Mouse (Mus musculus): ENCODE results near the gene Wfdc11.
"Not testable (repeated sequence)": the region's sequence is repeated elsewhere in the genome, so short reads cannot be mapped to it uniquely, and the experiment has no call there.

Gene Wfdc11

GRCm38 (mm10) chr2:164673987-164674386 is at the start of gene Wfdc11:
Wfdc11 (minus strand) TSS chr2:164674087.
- no peak for DNase-seq (ENCODE audit: low spot score)

DNA sequence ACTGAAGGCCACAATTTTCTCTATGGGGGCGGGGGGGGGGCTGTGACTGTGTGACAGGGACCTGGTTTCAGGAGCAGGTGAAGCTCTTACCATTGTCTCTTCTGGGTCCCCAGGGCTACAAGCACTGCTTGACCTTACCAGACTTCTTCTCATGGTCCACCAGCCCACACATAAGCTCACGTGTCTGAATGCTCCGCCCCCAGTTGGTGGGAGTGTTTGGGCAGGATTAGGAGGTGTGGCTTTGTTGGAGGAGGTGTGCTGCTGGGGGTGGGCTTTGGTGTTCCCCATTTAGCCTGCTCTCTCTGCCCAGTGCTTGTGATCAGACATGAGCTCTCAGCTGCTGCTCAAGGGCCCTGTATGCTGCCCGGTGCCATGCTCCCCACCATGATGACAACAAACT is 49.4 kb upstream of the Wfdc11 start:
- DNase-seq (ENCODE audit: low spot score) = no peak

- not testable (repeated sequence) for DNase-seq (ENCODE audit: low spot score)
Measured at GRCm38 (mm10) chr2:164716194-164716786, 42.4 kb upstream of the Wfdc11 start.

DNA sequence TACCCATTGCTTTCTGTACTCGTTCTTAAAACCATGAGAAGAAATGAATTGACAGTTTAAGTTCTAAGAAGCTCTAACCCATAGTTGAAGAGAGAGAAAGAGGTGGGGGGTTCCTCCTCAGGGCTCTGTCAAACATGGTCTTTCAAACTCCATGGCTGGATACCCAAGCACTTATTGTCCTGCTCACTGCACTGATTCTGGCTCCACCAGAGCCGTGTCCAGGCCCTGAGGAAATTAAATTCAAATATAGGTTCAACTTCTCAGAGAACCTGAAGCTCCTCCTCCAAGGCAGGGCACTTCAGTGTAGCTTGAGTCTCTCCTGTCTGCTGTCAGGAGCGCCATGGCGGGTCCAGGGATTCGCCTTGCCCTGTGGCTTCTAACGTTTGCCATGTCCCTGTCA is 41.1 kb upstream of the Wfdc11 start, which contains the start of gene Spint5:
Spint5 (plus strand) TSS at position 301 of the 400 bp plus-strand sequence.
- no peak for DNase-seq (ENCODE audit: low spot score)

DNA sequence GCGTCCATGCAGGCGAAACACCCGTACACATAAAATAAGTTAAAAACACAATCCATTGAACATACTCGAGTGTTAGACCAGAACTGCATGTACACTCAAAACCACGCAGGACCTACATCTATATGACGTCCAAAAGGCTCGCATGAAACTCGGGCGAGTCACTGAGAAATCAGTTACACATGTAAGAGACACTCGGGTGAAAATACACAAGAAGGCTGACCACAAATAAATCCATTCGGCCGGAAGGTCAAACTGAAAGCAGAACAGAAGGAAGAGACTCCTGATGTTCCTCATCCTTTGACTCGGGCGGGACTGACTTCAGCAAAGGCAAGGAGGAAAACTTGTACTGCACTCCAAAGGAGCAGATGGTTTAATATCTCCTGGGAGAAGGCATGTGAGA is 32.1 kb upstream of the Wfdc11 start:
- no peak for DNase-seq (ENCODE audit: low spot score)

- DNase-seq (ENCODE audit: low spot score) = no peak
Measured at GRCm38 (mm10) chr2:164705328-164705727, 31.4 kb upstream of the Wfdc11 start.

DNA sequence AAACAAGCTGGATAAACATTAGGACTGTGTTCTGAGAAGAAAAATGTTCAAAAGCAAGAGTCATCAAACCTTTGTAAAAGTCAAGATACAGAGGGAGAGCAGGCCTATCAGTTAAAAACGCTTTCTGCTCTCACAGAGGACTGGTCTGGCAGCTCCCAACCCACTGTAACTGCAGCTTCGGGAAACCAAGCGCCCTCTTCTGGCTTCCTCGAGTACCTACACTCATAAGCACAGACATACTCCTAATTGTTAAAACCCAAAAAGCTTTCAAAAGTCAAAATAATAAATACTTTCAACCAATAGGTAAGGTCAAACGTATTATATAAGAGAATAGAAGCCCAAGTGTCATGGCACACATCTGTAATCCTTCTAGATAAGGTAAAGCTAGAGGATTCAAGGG is 30.3 kb upstream of the Wfdc11 start:
- DNase-seq (ENCODE audit: low spot score) = no peak

GRCm38 (mm10) chr2:164701761-164702160 is 27.9 kb upstream of the Wfdc11 start:
- DNase-seq (ENCODE audit: low spot score) = no peak

- DNase-seq (ENCODE audit: low spot score) = no peak
Measured at GRCm38 (mm10) chr2:164700959-164701358, 27.1 kb upstream of the Wfdc11 start.

DNA sequence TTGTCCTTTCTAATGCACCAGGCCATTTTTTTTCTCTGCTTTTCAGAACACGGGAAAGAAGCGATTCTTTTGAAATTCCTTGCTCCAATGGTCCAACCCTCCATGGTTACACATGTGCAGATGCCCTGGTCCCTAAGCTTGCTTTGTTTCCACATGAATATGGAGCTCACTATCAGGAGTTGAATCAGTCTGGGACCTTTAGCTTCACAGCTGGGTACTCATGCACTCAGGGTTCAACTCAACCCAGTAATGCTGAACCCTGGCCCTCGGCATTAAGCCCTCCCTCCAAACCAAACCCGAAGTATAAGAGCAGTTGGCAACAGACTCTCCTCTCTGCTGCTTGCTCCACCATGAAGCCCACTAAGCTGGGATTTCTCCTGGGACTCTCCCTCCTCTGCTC is 24.3 kb upstream of the Wfdc11 start, which contains the start of gene Spint4:
Spint4 (plus strand) TSS at position 301 of the 400 bp plus-strand sequence.
- DNase-seq (ENCODE audit: low spot score) = no peak

DNA sequence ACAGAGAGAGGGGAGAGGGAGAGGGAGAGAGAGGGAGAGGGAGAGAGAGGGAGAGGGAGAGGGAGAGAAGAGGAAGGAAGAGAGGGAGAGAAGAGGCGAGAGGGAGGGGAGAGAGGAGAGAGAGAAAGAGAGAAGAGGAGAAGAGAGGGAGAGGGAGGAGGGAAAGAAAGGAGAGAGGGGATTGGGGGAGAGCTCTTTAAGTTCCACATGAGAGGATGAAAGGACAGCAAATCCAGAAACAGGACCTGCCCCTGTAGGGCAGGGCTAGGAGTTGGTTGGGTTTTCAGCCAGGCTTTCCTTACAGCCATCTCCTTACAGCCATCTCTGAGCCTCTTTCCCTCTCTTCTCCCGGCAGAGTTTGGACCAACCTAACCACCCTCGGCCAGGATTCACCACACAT is 10.9 kb upstream of the Wfdc11 start, which contains the start of gene Wfdc13:
Wfdc13 (plus strand) TSS at position 301 of the 400 bp plus-strand sequence.
- DNase-seq (ENCODE audit: low spot score) = no peak

DNA sequence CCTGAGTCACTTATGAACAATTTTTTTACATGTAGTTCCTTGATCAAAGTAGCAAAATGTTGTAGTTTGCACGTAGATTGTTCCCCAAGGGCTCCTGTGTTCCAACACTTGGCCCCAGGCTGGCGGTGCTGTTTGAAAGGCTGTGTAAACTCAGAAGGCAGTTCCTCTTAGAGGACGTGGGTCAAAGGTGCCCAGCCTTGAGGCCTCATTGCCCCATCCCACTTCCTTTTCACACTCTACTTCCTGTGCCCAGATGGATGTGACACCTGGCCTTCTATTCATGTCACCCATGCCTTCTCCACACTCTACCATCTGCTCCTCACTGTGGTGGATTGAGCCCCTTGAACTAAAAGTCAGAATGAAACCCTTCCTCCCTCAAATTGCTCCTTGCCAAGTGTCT is 6.0 kb upstream of the Wfdc11 start:
- DNase-seq (ENCODE audit: low spot score) = no peak

DNA sequence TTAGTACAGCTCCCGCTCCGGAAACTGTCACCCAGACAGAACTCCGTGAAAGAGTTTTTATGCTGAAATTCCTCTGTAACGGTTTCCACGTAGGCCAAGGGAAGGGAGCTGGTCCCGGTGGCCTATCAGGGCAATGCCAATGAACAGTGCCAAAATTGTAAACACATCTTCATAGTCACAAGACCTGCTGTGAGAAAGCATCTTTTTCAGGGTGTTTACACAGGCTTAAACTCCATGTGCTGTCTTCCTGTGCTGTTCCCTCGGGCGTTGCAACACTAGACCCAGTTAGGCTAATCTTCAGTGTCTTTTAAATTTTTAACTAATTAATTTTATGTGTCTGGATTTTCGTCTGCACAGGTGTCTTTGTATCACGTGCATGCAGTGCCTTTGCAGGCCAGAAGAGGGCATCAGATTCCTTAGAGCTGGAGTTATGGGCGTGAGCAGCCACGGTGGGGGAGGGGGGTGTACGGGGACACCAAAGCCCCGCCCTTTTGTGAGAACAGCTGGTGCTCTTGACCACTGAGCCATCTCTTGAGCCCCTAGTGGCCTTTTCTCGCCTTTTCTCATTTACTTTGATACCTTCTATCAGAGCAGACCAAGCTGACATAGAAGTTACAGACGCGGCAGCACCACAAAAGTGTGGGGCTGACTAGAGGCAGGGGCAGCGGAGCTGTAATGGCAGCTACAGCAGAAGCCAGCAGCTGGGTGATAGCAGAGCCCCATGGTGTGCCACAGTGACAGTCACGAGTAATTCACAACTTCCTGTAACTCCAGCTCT is 5.2 kb upstream of the Wfdc11 start:
- peak; percentile 56 for DNase-seq (ENCODE audit: low spot score)

DNA sequence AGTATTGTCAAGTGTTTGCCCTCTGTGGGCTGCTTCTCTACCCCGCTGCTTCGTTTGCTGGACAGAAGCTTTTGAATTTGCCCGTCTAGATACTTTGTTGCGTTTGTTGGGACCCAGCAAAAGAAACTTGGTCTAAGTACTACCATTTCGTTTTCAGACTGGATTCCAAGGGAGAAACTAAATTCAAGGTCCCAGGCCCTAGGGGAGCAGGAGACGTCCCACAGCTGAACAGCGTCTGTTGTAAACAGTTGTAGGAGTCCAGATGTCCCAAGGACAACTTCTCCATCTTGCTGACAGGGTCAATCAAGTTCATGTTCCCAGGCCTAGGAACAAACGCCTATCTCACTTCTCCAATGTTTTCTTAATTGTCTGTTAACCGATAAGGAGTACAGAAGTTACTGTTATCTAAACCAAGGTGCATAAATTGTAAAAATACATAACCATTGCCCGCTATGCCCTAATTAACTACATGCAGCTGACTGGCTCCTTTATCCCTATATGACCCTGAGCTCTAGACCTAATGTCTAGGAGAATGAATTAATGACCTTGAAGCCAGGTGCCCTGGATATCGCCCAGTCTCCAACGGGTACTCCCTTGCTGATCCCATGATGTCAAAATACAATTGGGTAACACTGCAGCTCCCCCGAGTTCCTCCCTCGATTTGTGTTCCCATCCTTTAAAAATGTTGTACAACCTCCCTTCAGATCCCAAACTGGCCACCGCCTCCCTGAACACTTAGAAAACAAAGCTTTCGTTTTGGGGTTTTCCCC is 3.2 kb upstream of the Wfdc11 start:
- no peak for DNase-seq (ENCODE audit: low spot score)

DNA sequence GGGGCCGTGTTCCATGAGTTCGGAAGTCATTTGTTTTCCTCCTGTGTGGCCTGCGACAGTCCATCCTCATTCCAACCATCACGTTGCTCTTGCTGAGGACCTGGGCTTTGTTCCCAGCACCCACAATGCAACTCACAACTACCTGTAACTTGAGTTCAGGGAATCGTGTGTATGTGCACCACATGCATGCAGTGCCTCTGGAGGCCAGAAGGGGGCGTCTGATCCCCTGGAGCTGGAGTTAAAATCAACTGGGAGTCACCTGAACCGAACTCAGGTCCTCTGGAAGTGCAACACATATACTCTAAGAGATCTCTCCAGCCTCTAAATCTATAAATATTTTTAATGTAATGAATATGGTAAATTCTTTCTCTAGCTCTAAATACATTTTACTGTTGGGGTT is 2.2 kb upstream of the Wfdc11 start:
- DNase-seq (ENCODE audit: low spot score) = no peak

DNA sequence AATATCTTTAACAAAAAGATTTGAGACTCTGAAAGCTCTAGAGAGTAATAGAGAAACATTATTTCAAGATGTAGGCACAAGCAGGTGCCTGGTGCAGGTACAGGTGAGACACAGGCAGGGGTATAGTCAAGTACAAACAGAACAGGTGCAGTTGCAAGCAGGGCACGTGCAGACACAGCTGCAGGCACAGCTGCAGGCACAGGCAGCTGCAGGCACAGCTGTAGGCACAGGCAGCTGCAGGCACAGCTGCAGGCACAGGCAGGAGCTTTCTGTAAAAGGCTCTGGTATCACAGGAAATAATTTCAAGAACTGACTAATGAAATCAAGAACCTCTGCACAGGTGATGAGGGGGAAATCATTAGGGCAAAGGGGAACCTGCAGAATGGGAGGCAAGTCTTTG is 2.9 kb downstream of the Wfdc11 start:
- no peak for DNase-seq (ENCODE audit: low spot score)

- DNase-seq (ENCODE audit: low spot score) = no peak
Measured at GRCm38 (mm10) chr2:164670261-164670660, 3.6 kb downstream of the Wfdc11 start.

- no peak for DNase-seq (ENCODE audit: low spot score)
Measured at GRCm38 (mm10) chr2:164664851-164665250, 9.0 kb downstream of the Wfdc11 start.

DNA sequence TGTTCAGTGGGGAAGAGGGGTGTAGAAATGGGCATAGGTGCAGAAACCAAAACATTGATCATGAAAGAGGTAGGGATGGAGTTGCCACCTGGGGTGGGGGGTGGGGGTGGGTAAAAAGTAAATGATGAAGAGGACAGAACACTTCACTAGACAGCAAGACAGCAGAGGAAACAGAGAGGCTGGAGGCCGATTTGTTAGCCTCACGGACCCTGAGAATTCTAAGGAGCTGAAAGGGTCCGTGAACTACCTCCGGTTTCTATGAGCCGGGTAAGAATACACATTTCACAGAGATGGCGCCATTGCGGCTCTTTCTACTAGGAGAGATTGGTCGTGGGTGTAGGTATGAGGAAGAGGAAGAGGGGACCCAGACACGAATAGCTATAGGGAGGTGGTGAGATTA is 17.4 kb downstream of the Wfdc11 start, which contains the start of gene Wfdc9:
Wfdc9 (minus strand) TSS at position 101 of the 400 bp plus-strand sequence.
- DNase-seq (ENCODE audit: low spot score) = no peak

GRCm38 (mm10) chr2:164655858-164656257 is 18.0 kb downstream of the Wfdc11 start, which contains the start of gene Wfdc10:
Wfdc10 (plus strand) TSS chr2:164656046.
- peak; percentile 26 for DNase-seq (ENCODE audit: low spot score)

DNA sequence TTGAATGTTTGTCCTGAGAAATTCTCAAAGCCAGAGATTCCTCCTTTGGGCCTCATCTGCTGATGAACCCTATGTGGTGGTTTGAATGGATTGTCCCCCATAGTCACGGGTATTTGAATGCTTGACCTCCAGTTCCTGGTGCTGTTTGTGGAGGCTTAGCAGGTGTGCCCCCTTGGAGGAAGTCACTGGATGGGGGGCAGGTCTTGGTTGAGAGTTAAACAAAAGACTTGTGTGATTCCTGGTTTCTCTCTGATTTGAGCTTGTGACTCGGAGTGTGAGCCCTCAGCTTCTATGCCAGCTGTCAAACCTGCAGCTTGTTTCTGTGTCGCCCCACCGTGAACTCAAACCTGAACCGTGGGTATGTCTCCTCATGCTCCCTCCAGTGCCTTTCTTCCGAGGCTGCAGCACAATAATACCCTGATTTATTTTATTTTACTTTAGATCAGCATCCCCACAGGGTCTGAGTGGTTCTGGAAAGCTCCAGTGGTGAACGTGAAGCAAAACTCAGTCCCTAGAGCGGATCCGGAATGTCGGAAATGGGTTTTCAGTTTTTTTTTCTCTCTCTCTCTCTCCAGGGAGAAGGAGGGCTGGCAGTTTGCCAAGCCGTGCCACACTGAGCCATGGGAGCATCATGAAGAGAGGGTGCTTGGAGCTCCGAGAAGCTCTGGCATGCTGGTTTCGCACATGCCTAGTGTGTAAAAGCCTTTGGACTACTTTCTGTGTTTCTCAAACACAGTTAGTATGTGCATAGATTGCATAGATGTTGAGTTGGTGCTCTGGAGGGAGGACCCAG is 31.8 kb downstream of the Wfdc11 start:
- DNase-seq (ENCODE audit: low spot score) = no peak

GRCm38 (mm10) chr2:164641129-164641528 is 32.8 kb downstream of the Wfdc11 start:
- DNase-seq (ENCODE audit: low spot score) = no peak

Measured in urinary bladder, postnatal 25 days (tissue).